Mouse (Mus musculus): ENCODE measurements around the gene Vav1. TPM values are rescaled to one million over a fixed set of nuclear protein-coding genes. Genes with fewer than 3 reads are reported as not detected.
"Not testable (repeated sequence)": the region's sequence is repeated elsewhere in the genome, so short reads cannot be mapped to it uniquely, and the experiment has no call there.

Vav1 gene
- total RNA-seq, 2 experiments from 2014 or later, result 1.0 to 1.4 TPM

DNA sequence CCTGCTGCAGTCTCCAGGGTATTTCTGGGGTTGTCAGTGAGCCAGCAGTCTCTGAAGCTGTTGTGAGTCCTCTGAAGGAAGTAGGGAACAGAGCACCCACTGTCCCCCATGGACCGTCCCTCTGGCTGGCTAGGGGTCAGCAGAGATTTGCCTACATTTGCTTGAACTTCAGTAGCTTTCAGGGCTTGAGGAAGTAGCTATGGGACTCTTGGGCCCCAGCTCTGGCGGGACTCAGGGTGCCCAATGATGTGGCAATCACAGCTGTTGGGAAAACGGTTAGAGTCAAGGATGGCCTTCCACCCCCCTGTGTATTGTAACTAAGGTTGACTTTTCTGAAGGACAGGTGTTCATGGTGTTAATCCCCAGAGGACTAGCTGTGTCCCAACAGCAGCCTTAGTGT, 1.5 kb downstream of the Vav1 start:
- no peak for DNase-seq

DNA sequence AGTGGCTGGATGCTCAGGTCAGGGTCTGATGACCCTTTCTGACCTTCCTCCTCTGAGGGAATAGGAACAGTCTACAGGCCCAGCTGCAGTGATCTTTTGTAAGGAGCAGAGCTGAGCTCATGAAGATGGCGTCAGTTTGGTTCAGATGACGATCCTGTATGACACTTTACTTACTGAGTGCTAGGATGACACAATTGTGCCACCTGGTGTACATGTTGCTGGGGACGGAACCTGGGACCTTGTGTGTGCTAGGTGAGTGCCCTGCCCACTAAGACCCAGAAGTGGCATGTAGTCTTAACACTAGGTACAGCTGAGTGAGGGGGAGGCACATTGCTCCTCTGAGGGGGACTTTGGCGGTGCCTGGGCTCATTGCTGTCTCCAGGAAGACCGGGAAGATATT, 5.0 kb downstream of the Vav1 start:
- DNase-seq, result no peak

DNA sequence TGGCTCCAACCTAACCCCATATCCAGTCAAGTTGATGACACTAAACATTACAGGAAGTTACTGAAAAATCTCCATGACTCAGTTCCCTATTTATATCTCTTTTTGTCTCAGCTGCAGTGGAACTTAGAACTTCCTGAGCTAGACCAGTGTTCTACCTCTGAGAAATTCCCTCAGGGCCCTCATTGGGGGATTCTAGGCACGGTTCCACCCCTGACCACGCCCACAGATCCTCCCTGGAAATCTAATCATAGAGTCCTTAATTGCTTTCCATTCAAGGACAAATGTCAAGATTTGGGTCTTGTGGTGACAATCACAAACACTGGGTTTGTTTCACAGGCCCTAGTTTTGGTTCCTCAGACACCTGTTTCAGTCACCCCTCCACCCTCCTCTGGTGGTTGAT, 6.2 kb downstream of the Vav1 start:
- DNase-seq, result no peak

DNA sequence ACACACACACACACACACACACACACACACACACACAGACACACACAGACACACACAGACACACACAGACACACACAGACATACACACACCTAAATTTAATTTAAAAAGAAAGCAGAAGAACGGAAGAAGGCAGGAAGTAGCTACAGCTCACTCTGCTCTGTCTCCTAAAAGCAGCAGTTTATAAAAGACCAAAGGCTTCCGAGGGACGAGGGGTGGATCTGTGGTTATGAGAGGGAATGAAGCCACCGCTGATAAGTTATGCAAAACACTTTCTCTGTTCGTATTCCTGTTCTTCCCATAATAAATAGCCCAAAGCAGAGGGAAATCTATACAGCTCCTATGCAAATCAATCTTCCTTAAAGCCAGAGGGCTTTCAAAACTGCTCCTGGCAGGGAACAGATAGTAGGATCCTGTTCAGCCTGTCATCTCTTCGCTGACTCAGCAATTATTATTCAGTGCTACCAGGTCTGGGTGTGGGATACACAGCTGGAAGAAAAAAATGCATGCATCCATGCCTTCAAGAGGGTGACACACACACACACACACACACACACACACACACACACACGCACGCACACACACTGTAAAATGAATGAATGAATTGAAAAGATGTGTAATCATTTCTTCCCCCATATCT, 7.9 kb downstream of the Vav1 start:
- no peak for DNase-seq

DNA sequence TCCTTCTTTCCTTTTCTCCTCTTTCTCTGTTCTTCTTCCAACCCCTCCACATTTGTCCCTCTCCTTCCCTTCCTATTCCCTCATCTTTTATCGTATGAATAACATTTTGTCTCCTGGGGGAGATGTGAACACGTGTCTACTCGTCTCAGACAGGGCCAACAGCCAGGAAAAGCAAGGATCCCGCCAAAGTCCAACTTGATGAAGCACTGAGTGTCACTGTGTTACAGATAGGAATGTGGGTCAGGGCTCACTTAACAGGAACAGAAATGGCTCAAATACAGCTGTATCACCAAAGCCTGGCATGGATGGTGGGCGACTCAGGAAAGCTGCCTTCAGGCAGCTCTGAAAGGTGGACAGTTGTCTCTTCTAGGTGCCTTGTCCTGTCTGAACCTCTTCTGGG, 10.4 kb downstream of the Vav1 start:
- no peak for DNase-seq

DNA sequence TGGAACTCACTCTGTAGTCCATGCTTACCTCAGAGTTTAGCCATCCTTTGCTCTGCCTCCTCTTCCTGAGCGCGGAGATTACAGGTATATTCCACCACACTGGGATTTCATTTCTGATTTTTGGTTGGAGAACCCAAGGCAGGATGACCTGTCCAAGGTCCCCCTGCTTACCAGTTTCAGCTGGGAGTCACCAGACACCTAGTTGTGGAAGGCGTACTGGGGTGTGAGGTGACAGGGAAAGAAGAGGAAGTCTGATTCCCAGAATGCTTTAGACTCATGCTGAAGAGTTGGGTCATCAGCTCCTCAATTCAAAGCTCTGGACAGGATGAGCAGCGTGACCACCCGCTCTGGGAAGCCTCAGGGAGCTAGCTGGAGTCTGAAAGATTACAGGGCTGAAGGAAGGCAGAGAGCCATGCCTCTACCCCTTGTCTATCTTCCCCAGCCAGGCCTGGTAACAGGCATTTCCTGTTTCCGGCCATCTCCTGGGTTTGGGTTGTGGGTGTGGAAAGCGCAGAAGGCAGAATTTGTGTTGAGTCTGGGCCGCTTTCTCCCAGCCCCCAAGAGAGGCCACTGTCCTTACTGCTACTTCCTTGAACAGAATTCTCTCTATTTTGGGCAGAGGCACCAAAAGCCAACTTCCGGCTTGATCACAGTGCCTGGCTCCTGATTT, 11.2 kb downstream of the Vav1 start:
- DNase-seq, result no peak

DNA sequence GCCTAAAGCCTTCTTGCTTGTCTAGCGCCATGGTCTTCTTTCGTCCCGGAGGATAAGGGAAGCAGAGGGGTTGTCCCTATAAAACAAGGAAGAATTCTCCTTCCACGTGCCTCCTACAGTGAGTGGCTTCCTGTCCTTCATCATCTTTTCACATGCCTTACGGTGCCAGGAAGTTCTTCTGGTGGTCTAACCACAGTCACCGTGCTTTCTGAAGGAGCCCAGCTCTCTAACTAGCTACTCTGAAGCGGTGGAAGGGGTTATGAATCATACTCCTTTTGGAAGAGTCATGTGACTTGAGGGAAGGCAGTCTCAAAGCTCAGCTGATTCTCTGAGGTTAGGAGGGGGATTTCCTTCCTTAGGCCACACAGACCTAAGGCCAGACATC, 11.8 kb downstream of the Vav1 start:
- DNase-seq, result no peak

DNA sequence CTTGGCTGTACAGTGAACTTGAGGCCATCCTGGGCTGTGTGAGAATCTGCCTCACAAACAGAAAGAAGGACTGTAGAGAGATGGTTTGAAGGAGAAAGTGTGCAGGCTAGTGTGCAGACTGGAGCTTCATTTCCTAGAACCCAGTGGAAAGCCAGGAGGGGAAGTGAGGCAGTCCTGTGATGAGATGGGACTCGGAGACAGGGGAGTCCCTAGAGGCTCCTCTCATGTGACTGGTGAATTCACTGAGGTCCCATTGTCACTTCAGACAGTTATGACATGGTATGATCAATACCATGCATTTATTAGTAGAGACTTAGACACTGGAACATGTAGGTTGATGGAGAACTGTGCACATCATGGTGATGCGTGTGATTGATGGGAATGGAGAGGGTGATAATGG, 13.4 kb downstream of the Vav1 start:
- DNase-seq, result no peak

DNA sequence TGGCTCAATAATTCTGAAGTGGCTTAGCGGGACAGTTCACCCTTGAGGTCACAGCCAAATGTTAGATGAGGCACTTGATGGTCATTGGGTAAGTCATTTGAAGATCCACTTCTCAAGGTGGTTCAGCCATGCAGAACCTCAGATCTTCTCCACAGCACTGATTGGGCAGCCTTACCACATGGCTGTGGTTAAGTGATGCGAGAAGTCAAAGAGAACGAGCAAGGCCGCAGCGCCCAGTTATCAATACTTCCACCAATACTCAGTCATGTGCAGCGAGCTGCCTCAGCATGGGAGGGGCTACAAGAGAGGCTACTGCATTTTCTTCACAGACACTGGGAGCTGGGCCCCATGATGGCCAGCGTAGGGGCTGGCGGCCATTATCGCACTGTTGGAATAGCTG, 14.1 kb downstream of the Vav1 start:
- no peak for DNase-seq

DNA sequence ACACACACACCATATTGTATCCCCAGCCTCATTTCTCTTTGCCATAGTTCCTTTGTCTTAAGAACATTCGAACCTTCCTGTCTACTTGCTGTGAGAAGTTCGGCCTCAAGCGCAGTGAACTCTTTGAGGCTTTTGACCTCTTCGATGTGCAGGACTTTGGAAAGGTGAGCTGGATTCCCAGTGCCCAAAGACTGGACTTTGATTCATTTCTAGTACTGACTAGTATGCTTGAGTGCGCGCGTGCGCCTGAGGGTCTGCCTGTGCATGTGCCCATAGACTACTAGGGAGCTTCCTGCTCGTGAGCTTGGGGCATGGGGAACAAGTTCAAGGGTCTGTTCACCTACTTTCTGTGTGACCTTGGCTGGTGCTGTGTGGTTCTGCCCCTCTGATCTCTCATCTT, 17.0 kb downstream of the Vav1 start:
- no peak for DNase-seq

DNA sequence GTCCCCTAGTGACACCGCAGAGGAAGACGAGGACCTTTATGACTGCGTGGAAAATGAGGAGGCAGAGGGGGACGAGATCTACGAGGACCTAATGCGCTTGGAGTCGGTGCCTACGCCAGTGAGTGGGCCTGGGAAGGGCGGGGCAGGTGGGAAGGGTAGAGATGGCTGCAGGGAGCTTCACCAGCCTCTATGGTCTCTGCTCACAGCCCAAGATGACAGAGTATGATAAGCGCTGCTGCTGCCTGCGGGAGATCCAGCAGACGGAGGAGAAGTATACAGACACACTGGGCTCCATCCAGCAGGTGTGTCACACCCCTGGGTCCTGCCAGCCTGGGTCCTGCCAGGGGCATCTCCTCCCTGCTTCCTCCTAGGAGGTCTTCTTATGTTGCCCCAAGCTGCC, 18.1 kb downstream of the Vav1 start:
- no peak for DNase-seq

DNA sequence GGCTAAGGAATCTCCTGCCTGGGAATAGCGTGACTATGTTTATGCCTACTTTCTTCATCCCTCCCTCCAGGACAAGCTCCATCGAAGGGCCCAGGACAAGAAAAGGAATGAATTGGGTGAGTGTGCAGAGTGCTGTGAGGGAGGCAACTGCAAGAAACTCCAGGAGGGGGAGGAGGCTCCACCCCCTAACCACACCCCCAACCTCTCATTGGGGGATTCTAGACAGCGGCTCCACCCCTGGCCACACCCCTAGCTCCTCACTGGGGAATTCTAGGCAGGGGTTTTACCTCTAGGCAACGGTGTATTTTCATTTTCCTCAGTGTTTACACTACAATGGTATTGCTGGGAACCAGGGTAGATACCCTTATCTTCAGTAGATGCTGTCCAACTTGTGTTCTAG, 26.7 kb downstream of the Vav1 start:
- no peak for DNase-seq

DNA sequence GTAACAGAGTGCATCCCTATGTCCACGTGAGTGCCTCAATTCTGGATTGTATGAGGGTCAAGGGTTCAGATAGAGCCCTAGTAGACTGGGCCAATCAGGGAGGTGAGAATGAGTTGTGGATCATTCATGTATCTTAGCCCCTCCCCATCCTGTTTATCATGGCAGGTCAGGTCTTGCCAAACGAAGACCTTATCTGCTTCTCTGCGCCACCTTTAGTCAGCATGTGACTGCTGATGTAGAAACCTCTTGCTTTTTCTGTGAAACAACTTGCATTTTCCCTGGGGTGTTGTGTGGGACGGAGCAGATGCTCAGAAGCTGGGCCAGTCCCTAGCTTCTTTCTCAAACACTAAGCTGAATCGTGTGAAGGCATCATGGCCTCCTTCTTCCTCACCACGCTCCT, 28.2 kb downstream of the Vav1 start:
- DNase-seq, result no peak

DNA sequence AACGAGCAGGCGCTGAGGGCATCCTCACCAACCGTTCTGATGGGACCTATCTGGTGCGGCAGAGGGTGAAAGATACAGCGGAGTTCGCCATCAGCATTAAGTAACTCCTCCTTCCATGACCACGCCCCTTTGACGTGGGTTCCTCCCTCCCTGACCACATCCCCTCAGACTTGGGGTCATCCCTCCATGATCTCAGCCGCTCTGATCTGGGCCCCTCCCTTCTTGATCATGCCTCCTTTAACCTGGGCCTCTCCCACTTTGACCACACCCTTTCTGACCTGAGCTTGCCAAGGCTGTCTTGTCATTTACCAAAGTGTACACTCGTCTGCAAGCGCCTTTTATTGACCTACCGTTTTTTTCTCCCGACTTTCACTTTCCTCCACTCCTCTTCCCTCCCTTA, 32.9 kb downstream of the Vav1 start:
- DNase-seq, result no peak

DNA sequence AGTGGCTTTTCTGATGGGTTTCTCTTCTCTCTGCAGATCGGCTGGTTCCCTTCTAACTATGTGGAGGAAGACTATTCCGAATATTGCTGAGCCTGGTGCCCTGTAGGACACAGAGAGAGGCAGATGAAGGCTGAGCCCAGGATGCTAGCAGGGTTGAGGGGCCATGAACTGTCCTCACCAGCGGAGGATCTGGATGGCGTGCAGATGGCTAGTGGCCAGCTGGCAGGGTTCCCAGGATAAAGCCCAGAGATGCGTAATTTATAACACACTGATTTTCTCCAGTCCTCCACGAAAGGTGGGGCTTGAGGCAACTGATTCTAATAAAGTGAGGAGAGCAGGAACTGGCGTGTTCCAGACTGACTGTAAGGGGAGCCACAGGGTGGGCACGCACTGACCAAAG, 48.7 kb downstream of the Vav1 start:
- peak; percentile 25 for DNase-seq

DNA sequence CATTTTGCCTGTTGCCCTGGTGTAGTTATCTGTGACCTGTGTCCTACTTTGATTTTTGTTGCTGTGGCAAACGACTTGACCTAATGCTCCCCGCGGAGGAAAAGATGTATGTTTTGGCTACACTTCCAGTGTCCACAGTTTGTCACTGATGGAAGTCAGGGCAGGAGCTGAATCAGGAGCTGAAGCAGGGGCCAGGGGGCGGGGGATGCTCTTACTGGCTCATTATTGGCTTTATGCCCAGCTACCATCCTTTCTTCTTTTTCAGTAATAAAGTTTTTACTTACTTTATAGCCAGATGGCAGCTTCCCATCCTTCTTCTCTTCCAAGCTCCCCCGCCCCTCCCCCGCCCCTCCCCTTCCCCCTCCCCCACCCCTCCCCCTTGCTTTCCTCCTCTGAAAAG, 50.0 kb downstream of the Vav1 start:
- DNase-seq, result no peak

DNA sequence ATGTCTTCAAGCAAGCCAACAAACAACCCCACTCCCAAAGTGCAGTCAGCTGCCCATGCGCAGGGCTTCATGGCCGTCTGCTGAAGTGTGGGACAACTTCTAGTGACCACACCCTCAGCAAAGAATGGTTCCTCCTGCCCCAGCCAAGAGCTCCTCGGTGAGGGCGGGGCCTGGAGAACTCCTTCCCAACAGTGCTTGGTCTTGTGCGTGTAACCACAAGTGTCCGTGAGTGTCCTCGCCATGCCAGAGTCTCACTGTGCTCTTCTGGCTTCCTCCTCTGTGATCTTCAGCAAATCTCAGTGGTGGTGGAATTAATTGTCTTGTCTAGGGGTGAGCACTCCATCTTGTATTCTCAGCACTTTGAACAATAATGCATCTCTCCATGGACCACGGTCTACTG, 52.1 kb downstream of the Vav1 start:
- no peak for DNase-seq

DNA sequence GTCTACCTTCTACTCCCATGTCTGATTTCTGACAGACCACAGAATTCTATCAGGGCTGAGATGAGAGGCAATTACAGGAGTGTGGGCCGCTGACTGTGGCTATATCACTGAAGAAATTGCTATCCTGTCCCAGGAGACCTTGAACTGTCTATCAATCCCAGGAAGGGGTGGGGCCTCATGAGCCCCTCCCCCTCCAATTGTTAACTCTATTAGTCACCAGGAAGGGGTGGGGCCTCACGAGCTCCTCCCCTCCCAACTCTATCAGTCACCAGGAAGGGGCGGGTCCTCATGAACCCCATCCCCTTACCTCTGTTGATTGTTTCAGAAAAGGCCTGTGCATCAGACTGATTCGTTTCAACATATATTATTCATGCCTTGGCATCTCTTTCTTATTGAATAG, 53.3 kb downstream of the Vav1 start:
- DNase-seq, result no peak

DNA sequence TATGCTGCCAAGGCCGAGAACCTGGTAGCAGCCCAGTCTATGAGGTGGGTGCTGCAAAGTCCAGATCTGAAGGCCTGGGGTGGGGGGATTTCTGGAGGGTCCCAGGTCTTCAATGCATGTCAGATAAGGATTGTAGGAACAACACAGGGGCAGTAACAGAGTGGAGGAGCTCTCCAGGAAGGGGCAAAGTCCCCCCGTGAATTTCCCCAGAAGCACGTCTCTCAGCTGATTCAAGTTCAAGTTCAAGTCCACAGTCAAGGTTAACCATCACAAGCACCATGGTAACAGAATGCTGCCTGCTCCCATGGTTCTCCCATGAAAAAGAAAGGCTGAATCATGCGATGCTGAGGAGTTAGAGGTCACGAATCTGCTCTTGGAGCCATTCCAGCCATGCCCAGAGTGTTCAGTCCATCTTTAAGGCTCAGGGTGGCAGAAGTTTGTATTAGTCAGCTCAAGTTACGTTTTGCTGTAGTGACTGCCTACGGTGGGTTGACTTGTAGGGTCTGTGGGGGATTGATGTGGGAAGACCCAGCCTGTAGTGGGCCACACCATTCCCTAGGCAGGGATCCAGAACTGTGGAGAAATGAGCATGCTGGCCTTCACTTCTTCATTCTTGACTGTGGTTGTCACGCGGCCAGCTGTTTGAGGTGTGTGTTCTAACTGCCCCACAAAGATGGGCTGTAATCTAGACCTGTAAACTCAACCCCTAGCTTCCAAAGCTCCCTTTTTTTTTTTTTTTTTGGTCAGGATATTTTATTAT, 55.3 kb downstream of the Vav1 start:
- DNase-seq, result no peak

DNA sequence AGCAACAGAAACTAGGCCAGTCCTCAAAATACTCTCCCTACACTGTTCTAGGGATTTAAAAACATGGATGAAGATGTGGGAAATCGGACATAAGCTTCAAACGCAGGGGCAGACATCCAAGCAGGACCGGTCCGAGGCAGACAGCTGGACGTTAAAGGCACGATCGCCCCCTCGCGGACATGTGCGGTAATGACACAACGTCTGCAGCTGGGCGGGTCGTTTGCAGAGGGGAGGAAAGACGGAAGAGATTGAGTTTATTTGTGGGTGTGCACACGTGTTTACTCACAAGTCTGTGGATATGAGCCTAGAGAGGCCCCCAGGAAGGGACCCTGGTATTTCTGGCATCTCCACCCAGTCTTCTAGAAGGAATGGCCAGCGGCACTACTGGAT, 55.9 kb downstream of the Vav1 start:
- peak; percentile 93 for DNase-seq

DNA sequence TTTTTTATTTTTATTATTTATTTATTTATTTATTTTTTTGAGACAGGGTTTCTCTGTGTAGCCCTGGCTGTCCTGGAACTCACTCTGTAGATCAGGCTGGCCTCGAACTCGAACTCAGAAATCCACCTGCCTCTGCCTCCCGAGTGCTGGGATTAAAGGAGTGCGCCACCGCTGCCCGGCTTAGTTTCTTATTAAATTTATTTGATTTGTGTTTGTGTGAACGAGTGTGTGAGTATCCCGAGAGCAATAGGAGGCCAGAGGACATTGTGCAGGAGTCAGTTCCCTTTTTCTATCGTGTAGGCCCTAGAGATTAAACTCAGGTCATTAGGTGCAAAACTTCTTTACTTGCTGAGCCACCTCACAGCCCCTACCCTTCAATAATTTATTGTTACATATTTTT, 56.3 kb downstream of the Vav1 start:
- DNase-seq, result not testable (repeated sequence)

DNA sequence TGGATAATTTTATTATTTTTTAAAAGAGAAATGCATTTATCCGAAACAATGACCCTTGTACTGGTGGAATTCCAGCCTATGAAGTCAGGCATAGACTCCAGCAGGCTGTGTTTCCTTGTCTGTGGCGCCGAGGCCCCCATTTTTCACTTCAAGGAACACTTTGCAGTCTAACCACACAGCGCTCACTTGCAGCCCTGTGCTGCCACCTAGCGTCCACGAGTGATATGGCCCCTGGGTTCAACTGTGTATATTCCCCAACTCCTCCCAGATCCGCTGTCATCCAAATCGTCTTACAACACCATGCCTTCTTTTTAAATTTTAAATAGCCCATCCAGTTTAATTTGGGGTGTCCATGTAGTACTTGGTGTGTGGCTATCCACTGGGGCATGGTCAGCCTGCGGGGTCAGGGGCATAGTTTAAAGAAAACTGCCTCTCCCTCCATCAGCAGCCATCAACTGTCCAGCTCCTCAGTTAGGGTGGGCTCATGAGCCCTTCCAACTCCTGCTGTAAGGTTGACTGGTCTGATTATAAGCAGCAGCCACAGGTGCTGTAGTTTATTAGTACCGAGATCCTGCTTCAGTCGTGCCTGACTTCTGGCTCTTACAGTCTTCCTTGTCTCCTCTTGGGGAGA, 56.9 kb downstream of the Vav1 start:
- peak; percentile 91 for DNase-seq

DNA sequence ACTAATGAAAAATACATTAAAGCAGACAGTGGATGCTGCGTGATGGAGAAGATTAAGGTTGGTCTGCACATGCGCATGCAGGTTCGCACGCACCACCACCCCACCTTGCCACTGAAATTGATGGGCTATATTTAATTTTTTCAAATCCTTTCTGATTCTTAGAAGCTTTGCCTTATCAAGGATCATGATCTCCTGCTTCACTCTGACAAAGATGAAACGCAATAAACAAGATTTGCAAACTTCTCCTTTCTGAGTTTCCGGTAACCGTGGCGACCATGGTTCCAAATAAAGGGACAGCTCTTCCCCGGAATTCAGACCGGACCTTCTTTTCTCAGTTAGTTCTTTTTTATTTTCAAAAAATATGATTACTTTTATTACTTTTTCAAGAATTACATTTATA, 59.1 kb downstream of the Vav1 start:
- DNase-seq, result no peak

DNA sequence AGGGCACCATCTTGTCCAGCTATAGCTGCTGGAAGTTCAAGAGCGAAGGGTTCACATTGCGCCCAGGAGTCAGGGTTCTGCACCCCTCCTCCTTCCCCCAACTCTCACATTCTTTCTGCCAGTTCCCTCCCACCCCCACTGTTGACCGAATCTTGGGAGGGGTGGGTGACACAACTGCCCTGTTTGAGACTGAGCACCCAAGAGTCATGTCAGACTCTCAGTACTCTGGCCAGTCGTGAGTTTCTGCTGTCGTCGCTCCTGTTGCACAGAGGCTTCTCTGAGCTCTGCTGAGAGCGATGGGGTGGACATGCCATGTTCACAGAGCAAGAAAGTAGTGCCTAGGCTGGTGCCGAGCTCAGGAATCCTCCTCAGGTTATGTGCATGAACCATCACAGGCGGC, 60.4 kb downstream of the Vav1 start:
- DNase-seq, result no peak
